Mouse (Mus musculus): ENCODE results near the gene Mal. TPM values are rescaled to one million over a fixed set of nuclear protein-coding genes. Genes with fewer than 3 reads are reported as not detected.

Gene Mal
- total RNA-seq, 2 experiments from 2014 or later: not detected

Other genes with a start within 250 kb of the Mal start
- not detected in 2 replicates for gene Gpat2, start 231.5 kb downstream of the Mal start, total RNA-seq (2014; fragmentation: Nextera tagmentation)
- gene Gpat2, start 231.5 kb downstream of the Mal start, total RNA-seq (2017): not detected in 2 replicates
- 17.8 and 18.9 TPM in 2 replicates for gene Fahd2a, start 212.1 kb downstream of the Mal start, total RNA-seq (2014; fragmentation: Nextera tagmentation)
- 1.8 and 3.5 TPM in 2 replicates for gene Fahd2a, start 212.1 kb downstream of the Mal start, total RNA-seq (2017)
- not detected in 2 replicates for gene Kcnip3, start 134.6 kb downstream of the Mal start, total RNA-seq (2014; fragmentation: Nextera tagmentation)
- 0.15 TPM in 1 of 2 replicates, not detected in the other for gene Kcnip3, start 134.6 kb downstream of the Mal start, total RNA-seq (2017)
- gene Prom2, start 115.2 kb downstream of the Mal start, total RNA-seq (2014; fragmentation: Nextera tagmentation): not detected in 2 replicates
- not detected in 2 replicates for gene Prom2, start 115.2 kb downstream of the Mal start, total RNA-seq (2017)
- gene Zfp661, start 69.6 kb downstream of the Mal start, total RNA-seq (2014; fragmentation: Nextera tagmentation): 4.5 and 6.5 TPM in 2 replicates
- gene Zfp661, start 69.6 kb downstream of the Mal start, total RNA-seq (2017): 4.5 and 6.2 TPM in 2 replicates
- 74.2 and 98.4 TPM in 2 replicates for gene Mrps5, start 69.5 kb downstream of the Mal start, total RNA-seq (2014; fragmentation: Nextera tagmentation)
- 164 and 215 TPM in 2 replicates for gene Mrps5, start 69.5 kb downstream of the Mal start, total RNA-seq (2017)
- gene Mall, start 73.2 kb upstream of the Mal start, total RNA-seq (2014; fragmentation: Nextera tagmentation): not detected in 2 replicates
- not detected in 2 replicates for gene Mall, start 73.2 kb upstream of the Mal start, total RNA-seq (2017)
- gene Nphp1, start 132.2 kb upstream of the Mal start, total RNA-seq (2014; fragmentation: Nextera tagmentation): 19.2 and 19.3 TPM in 2 replicates
- 24.4 and 26.4 TPM in 2 replicates for gene Nphp1, start 132.2 kb upstream of the Mal start, total RNA-seq (2017)
- gene Mtln, start 135.8 kb upstream of the Mal start, total RNA-seq (2014; fragmentation: Nextera tagmentation): 30.9 and 33.7 TPM in 2 replicates
- 50.0 and 59.6 TPM in 2 replicates for gene Mtln, start 135.8 kb upstream of the Mal start, total RNA-seq (2017)
- 36.4 and 51.6 TPM in 2 replicates for gene Bub1, start 175.2 kb upstream of the Mal start, total RNA-seq (2014; fragmentation: Nextera tagmentation)
- gene Bub1, start 175.2 kb upstream of the Mal start, total RNA-seq (2017): 43.2 and 48.8 TPM in 2 replicates
- gene Acoxl, start 182.2 kb upstream of the Mal start, total RNA-seq (2014; fragmentation: Nextera tagmentation): 0.87 TPM in 1 of 2 replicates, not detected in the other
- gene Acoxl, start 182.2 kb upstream of the Mal start, total RNA-seq (2017): 0.75 TPM in 1 of 2 replicates, not detected in the other